Mouse (Mus musculus): ENCODE data around the gene Fam160a1. TPM values are rescaled to one million over a fixed set of nuclear protein-coding genes. Genes with fewer than 3 reads are reported as not detected.

The Fam160a1 gene
- polyA plus RNA-seq, 1 experiment, result 2.5 TPM

DNA sequence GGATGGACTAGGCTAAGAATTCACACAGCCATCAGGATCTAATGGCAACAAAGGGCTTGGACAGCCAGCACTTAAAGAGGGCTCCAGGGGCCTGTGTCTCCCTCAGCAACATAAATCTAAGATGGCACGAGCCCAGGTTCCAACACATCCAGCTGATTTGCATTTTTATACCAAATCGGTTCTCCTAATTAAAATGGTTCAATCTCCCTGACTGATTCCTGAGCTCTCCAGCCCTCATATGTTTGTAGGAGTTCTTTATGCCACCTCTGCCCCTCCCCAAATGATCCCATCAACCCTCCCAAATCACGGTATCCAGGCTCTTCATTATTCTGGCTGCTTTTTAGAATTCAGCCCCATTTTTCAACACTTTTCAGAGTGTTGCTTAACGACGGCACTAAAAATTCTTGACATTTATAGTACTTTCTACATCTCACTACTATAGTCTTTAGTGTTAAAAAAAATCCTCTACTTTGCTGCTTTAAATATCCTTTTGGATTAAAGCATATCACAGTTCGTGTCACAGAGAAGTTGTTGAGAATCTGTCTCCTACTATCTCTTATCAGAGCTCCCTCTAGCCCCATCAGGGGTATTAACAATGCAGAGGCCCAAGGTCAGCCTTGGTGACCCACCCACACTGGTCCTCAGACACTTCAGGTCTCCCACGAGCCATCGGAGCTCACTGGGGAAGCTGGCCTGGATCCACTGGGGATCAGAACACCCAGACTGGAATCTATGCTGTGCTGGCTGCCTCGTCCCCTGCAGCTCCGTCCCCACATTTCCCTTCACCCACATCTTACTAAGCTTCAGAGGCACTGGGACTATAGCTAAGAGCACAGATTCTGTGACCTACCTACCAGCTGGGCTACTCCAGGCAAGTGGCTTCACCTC lies 154.9 kb downstream of the Fam160a1 start:
- Histone ChIP-seq H3K27ac (ENCODE audit: insufficient read depth, low read length) (peak overlapping the region; percentile 74), H3K4me1 (ENCODE audit: control insufficient read depth, insufficient read depth, low read length) (peaks cover 19% of the 10 kb centered on the region), H3K4me3 (ENCODE audit: insufficient read depth, low read length) (no peak overlapping the region)
- TF ChIP-seq POLR2A (IDR thresholded peaks at IDR 0.05; ENCODE audit: extremely low read depth, insufficient read depth, low read length), result no peak
- TF ChIP-seq CTCF (IDR thresholded peaks at IDR 0.05; ENCODE audit: extremely low read depth, insufficient read depth, low read length), result no peak

DNA sequence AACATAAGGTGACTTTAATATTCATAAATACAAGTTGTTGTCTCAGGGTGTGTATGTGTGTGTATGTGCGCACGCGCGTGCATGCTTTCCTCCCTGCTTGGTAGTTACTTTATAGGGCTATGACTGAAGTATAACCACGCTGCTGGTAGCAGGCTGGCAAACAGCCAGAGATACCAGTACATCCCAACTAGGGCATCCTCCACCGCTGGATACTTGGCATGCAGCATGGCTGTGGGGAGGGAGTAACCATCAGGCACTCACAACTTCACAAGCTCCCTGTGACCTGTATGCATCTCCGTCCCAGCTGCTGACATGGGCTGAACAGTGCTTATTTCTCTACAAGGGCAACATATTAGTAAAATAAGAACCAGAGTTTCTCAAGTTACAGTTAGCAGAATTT lies 157.4 kb downstream of the Fam160a1 start:
- Histone ChIP-seq H3K27ac (ENCODE audit: insufficient read depth, low read length) (no peak overlapping the region), H3K4me3 (ENCODE audit: insufficient read depth, low read length) (no peak overlapping the region), H3K4me1 (ENCODE audit: control insufficient read depth, insufficient read depth, low read length) (peaks cover 17% of the 10 kb centered on the region)
- TF ChIP-seq CTCF (IDR thresholded peaks at IDR 0.05; ENCODE audit: extremely low read depth, insufficient read depth, low read length) (no peak), POLR2A (IDR thresholded peaks at IDR 0.05; ENCODE audit: extremely low read depth, insufficient read depth, low read length) (no peak)

DNA sequence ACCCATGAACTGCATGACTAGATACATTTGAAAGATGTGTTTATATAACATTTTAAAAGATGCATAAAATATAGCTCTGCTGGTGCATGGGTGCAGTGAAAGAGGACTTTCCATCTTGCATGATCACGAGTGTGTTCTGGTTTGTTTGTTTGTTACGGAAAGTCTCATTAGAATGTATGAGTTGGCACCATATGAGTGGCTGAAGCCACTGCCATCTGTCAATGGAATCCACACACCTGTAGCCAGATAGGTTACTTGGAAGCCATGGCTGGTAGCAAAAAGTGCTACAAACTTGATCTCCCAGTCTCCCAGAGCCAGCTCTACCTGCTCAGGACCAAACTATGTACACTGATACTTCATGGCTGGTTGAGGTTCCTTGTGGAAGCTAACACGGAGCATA lies 161.6 kb downstream of the Fam160a1 start:
- TF ChIP-seq CTCF (IDR thresholded peaks at IDR 0.05; ENCODE audit: extremely low read depth, insufficient read depth, low read length), result no peak
- TF ChIP-seq POLR2A (IDR thresholded peaks at IDR 0.05; ENCODE audit: extremely low read depth, insufficient read depth, low read length), result no peak
- no peak overlapping the region for H3K27ac ChIP-seq (ENCODE audit: insufficient read depth, low read length)
- H3K4me1 ChIP-seq (ENCODE audit: control insufficient read depth, insufficient read depth, low read length), result peaks cover 6% of the 10 kb centered on the region; the same call in 1 of the 2 replicates
- H3K4me3 ChIP-seq (ENCODE audit: insufficient read depth, low read length), result no peak overlapping the region

DNA sequence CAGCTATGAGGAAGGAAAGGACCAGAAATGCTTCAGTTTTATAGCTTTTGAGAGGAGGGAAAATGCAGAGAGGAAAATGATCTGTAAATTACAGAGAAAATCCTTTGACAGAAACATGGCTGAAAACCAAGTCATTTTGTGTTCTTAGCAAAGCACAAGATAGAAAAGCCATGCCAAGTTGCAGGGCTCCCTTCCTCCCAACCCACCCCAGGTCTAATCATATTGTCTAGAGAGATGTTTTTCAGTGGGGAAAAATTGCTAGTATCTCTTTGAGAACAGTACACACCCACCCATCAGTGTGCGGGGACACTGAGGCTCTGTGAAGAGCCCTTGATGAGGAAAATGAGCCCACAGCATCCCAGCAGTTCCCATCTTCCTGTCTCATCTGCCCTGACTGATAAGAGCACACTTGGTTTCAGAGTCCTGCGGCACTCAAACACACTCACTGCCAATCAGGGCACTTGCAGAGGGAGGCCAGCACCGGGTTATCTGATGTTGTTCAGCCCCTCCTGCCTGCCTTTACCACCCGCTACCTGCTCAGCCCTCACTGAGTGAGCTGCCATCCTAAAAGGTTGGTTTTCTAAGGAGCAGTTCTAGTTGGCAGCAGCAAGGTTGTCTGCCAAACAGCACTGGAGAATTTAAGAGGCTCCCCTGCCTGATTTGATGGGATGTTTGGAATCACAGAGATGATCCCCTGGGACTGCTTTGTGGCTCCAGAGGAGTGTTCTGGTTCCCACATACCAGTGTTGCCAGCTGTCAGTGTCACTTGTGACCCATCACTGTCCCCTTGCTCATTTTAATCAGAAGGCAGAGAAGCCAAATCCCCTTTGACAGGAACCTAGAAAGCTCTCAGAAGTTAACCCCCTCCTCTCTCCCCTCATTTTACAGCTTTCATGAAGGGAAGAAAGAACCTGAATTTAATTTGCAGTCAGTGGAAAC lies 164.1 kb downstream of the Fam160a1 start:
- Histone ChIP-seq H3K4me1 (ENCODE audit: control insufficient read depth, insufficient read depth, low read length) (0 out of 2 replicates have a peak, but pooled peaks cover 3% of the 10 kb centered on the region), H3K4me3 (ENCODE audit: insufficient read depth, low read length) (no peak overlapping the region), H3K27ac (ENCODE audit: insufficient read depth, low read length) (no peak overlapping the region)
- TF ChIP-seq POLR2A (IDR thresholded peaks at IDR 0.05; ENCODE audit: extremely low read depth, insufficient read depth, low read length), result no peak
- no peak for TF ChIP-seq CTCF (IDR thresholded peaks at IDR 0.05; ENCODE audit: extremely low read depth, insufficient read depth, low read length)

DNA sequence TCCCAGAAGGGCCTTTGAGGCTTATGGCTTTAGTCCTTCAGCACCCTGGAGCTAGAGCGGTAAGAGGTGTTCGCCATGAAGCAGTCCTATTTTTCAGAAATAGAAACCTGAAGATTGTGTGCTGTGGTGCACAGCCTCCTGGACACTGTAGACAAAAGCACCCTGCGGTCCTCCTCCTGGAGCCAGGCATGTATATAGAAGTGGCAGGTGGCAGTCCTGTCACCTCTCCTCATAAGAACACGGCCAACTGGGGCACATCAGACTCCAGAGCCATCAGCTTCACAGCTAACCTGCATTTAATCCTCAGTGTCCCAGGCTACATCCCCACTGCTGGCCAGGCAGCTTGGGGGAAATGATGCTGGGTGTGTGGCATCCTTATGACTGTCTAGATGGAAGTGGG lies 167.9 kb downstream of the Fam160a1 start:
- Histone ChIP-seq H3K4me1 (ENCODE audit: control insufficient read depth, insufficient read depth, low read length) (0 out of 2 replicates have a peak, but pooled peaks cover 3% of the 10 kb centered on the region), H3K27ac (ENCODE audit: insufficient read depth, low read length) (no peak overlapping the region), H3K4me3 (ENCODE audit: insufficient read depth, low read length) (no peak overlapping the region)
- TF ChIP-seq CTCF (IDR thresholded peaks at IDR 0.05; ENCODE audit: extremely low read depth, insufficient read depth, low read length) (no peak), POLR2A (IDR thresholded peaks at IDR 0.05; ENCODE audit: extremely low read depth, insufficient read depth, low read length) (no peak)

DNA sequence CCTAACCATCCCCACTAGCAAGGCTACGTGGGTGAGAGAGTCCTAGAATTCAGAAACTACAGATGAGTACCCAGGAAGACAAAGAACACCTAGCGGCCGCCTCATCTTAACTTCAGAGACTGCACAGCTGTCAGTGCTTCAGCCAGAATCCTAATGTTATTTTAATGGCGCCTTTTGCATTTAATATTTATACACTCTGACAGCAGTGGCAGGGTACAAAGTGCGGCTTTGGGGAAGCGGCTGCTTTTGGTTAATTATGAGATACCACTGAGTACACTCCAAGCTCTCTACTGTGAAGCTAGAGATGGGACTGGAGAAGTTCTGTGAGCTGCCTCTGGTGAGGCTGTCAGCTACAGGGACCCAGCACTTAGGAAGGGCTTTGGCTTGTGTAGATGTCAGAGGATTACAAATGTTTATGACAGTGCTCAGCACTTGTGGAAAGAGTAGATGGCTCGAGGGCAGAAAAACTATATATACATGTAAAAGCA lies 171.5 kb downstream of the Fam160a1 start:
- H3K4me1 ChIP-seq (ENCODE audit: control insufficient read depth, insufficient read depth, low read length), result no peaks in the 10 kb centered on the region
- H3K27ac ChIP-seq (ENCODE audit: insufficient read depth, low read length), result no peak overlapping the region
- no peak overlapping the region for H3K4me3 ChIP-seq (ENCODE audit: insufficient read depth, low read length)
- TF ChIP-seq CTCF (IDR thresholded peaks at IDR 0.05; ENCODE audit: extremely low read depth, insufficient read depth, low read length) (no peak), POLR2A (IDR thresholded peaks at IDR 0.05; ENCODE audit: extremely low read depth, insufficient read depth, low read length) (no peak)

DNA sequence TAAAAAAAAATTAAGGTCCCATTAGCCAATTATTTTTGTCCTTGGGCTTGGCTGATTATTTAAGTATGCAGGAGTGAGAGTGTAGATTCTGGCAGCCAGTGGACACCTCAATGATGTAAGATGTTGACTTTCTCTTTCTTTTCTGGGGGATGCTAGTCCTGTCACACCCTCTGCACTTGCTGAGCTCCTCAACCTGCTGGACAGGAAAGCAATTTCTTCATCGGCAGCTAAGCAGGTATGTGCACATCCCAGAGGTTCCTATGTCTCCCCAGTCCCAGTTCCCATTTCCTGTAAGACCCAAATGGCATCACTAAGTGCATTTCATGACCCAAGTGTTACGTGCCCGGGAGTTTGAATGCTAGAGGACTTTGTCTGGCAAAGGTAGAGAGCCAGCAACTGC lies 172.3 kb downstream of the Fam160a1 start:
- H3K4me3 ChIP-seq (ENCODE audit: insufficient read depth, low read length), result no peak overlapping the region
- no peak overlapping the region for H3K27ac ChIP-seq (ENCODE audit: insufficient read depth, low read length)
- no peaks in the 10 kb centered on the region for H3K4me1 ChIP-seq (ENCODE audit: control insufficient read depth, insufficient read depth, low read length)
- TF ChIP-seq POLR2A (IDR thresholded peaks at IDR 0.05; ENCODE audit: extremely low read depth, insufficient read depth, low read length) (no peak), CTCF (IDR thresholded peaks at IDR 0.05; ENCODE audit: extremely low read depth, insufficient read depth, low read length) (no peak)

DNA sequence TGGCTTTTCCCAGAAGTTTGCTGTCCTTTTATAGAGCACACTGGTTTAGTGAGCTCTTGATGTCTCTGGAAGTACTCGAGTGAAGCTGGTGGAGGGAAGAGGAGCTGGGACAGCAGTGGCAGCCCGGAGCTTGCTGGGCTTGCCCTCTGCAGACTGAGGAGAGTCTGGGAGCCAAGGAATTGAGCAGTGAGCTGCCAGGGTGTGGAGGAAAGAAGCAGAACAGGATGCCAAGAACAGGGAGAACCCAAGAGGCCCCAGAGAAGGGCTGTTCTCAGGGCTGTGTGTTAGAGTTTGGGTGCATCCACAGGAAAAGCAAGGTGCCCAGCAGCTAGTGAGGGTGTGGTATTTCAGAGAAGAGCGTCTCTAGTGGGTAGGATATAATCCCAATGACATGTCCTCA lies 175.3 kb downstream of the Fam160a1 start:
- Histone ChIP-seq H3K27ac (ENCODE audit: insufficient read depth, low read length) (no peak overlapping the region), H3K4me3 (ENCODE audit: insufficient read depth, low read length) (no peak overlapping the region), H3K4me1 (ENCODE audit: control insufficient read depth, insufficient read depth, low read length) (peaks cover 6% of the 10 kb centered on the region)
- no peak for TF ChIP-seq CTCF (IDR thresholded peaks at IDR 0.05; ENCODE audit: extremely low read depth, insufficient read depth, low read length)
- TF ChIP-seq POLR2A (IDR thresholded peaks at IDR 0.05; ENCODE audit: extremely low read depth, insufficient read depth, low read length), result no peak

DNA sequence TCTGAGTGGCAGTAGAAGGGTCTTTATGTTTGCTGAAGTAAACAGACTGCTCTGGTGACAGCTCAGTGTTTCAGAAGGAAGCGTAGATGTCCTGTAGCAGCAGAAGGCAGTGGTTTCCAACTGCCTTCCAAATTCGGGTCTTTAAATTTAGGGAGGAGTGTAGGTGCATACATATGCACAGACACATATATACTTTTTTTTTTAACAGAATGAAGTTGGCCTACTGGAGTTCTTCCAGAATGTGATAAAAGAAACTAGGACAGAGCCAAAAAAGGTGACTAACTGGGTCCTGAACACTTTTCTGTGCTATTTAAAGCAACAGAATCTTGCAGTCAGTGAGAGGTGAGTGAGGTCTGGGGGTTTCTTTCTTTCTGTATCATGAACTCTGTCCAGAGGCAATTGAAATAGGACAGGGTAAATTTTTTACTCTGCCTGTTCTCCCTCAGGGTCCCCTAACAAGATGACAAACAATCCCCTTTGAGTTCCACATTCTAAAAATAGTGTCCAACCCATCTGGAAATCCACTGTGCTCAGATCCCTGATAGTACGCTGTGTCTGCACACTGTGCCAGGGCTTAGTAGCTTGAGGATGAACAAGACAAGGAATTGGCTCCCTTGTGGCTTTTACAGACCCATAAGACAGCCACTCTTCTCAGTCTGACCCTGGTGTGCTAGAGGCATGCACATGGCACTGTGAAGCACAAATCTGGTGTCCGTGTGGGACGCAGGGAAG lies 180.2 kb downstream of the Fam160a1 start:
- Histone ChIP-seq H3K27ac (ENCODE audit: insufficient read depth, low read length) (peak overlapping the region; percentile 17; the same call in 1 of the 2 replicates), H3K4me1 (ENCODE audit: control insufficient read depth, insufficient read depth, low read length) (peaks cover 8% of the 10 kb centered on the region), H3K4me3 (ENCODE audit: insufficient read depth, low read length) (no peak overlapping the region)
- TF ChIP-seq POLR2A (IDR thresholded peaks at IDR 0.05; ENCODE audit: extremely low read depth, insufficient read depth, low read length), result no peak
- TF ChIP-seq CTCF (IDR thresholded peaks at IDR 0.05; ENCODE audit: extremely low read depth, insufficient read depth, low read length), result no peak

All from cortical plate, adult 2 months (tissue).